22 mouse cellular contexts compared by ENCODE assay signal in genomic region chr5:144594796-144595195, GRCm38 (mm10). TPM values are rescaled to one million over a fixed set of nuclear protein-coding genes. Genes with fewer than 3 reads are reported as not detected.
DNase-seq lines count a peak whose midpoint lies in the region; TF ChIP-seq lines count a peak whose summit lies in the region.
"Had no signal": no experiment of that assay in that cellular context is flagged by ENCODE, and none has a peak within 500 bp of the region (broad histone marks: within the 10 kb centered on the region; RNA-seq: fewer than 3 reads in every experiment).

No protein-coding gene starts in this region.

- no peak overlapping the region for H3K27ac ChIP-seq in cerebellum, adult 2 months (ENCODE audit: insufficient read depth, low read length)
- H3K27ac ChIP-seq: kidney, embryonic 15.5 days; limb, embryonic 13.5 days; liver, embryonic 14.5 days; lung, embryonic 15.5 days; midbrain, embryonic 13.5 days had no signal

- 90% methylated on average over 9 of the region's 9 CpGs for WGBS in cerebellum, adult 2 months

- no peaks in the 10 kb centered on the region for H3K4me1 ChIP-seq in cerebellum, adult 2 months (ENCODE audit: control insufficient read depth, insufficient read depth, low read length)
- H3K4me1 ChIP-seq: kidney, embryonic 15.5 days; limb, embryonic 13.5 days; lung, embryonic 15.5 days had no signal

- no peak for TF ChIP-seq POLR2A in cerebellum, adult 2 months (IDR thresholded peaks at IDR 0.05; ENCODE audit: borderline replicate concordance, insufficient read depth, low read length)

- TF ChIP-seq CTCF in cerebellum, adult 2 months (IDR thresholded peaks at IDR 0.05; ENCODE audit: borderline replicate concordance, insufficient read depth, low read depth, low read length): no peak

- no peaks in the 10 kb centered on the region for H3K27me3 ChIP-seq in cerebellum, adult 2 months (ENCODE audit: control insufficient read depth, insufficient read depth, low read length)
- H3K27me3 ChIP-seq: CH12.LX; kidney, embryonic 15.5 days; limb, embryonic 13.5 days; lung, embryonic 15.5 days; midbrain, embryonic 13.5 days had no signal

- intact Hi-C loops in left cerebral cortex, postnatal 10 days (cut with DNase I): no loop called here

- DNase-seq in left cerebral cortex, adult 18-20 months (ENCODE audit: low spot score in 2 of 2): peak; percentile 53 to 55
- no peak for DNase-seq in left cerebral cortex, postnatal 10 days (ENCODE audit: extremely low spot score in 1 of 2, low spot score in 2 of 2)
- peak; percentile 18 to 30 for DNase-seq in frontal cortex, postnatal 14 days (ENCODE audit: low spot score in 2 of 2)
- peak; percentile 47 to 76 for DNase-seq in left cerebral cortex, adult 9 months (ENCODE audit: low spot score in 2 of 2)
- DNase-seq in telencephalon, adult 2 months (ENCODE audit: low read depth, low spot score): peak; percentile 51
- DNase-seq in cerebellum, adult 2 months: no peak
- no peak for DNase-seq in cerebellum, adult 18-20 months
- DNase-seq: adrenal gland, postnatal 25 days; cerebellum, adult 11-12 months; cerebellum, postnatal 36 days; gastrocnemius, postnatal 14 days; heart, adult 18-20 months; thymus, postnatal 36 days had no signal

- no peak overlapping the region for H3K4me3 ChIP-seq in cerebellum, adult 2 months (replicated peaks; ENCODE audit: insufficient read depth, low read depth, low read length)
- H3K4me3 ChIP-seq: kidney, embryonic 15.5 days; limb, embryonic 13.5 days; lung, embryonic 15.5 days; midbrain, embryonic 13.5 days; myocyte had no signal

RNA-seq across cellular contexts. Expression of gene Nptx2, which starts 49.1 kb away (rescaled TPM):
- 100 to 1,000 TPM in 1 of 2 experiments, 10 to 100 TPM in 1; 87.1 to 143 TPM for total RNA-seq in left cerebral cortex, adult 18-20 months (2021)
- total RNA-seq in left cerebral cortex, postnatal 10 days (2021): 10 to 100 TPM; 30.5 to 33.5 TPM
- polyA plus RNA-seq in cerebellum, adult 2 months (2012; rRNA removed): 4.8 and 5.3 TPM in 2 replicates
- total RNA-seq: CH12.LX; hematopoietic stem cell, adult 5-6 weeks; MEL had no signal
- polyA plus RNA-seq: myocyte had no signal

Comparison
In these comparisons a context has a peak if more than half of its experiments do, and no peak if none do; other contexts are left out.
1. DNase-seq: peak in left cerebral cortex, adult 18-20 months (2 of 2), frontal cortex, postnatal 14 days (2 of 2), left cerebral cortex, adult 9 months (2 of 2) and telencephalon, adult 2 months (single experiment); none in left cerebral cortex, postnatal 10 days (0 of 2), cerebellum, adult 2 months (0 of 2) and cerebellum, adult 18-20 months (0 of 2).